Mouse (Mus musculus): ENCODE results near the gene Tarm1. TPM values are rescaled to one million over a fixed set of nuclear protein-coding genes. Genes with fewer than 3 reads are reported as not detected.

Tarm1 gene
- total and polyA plus RNA-seq, 3 experiments = 1.3 TPM; not detected in 2

DNA sequence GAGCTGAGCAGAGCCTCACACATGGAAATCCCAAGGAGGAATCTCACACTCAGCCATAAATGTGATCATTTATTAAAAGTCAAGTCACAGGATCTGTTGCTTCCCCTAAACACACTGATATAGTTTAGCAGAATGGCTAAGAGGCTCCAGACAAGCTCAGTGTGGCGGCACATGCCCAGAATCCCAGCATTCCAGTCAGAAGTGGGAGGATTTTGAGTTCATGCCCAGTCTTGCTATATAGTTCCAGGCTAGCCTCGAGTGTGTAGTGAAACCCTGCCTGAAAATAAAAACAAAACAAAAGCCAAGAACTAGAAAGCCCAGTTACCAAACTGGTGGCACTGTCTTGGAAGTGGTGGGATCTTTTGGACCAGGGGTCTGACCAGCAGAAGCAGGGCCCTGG, 33.8 kb downstream of the Tarm1 start:
- in situ Hi-C loops (cut with MboI; ENCODE audit: low pct_ligation_motif_present, low pct_unique_long_range_greater_than_20kb, low sequenced_read_pairs) = no loop called here
- H3K27me3 ChIP-seq (replicated peaks) = no peaks in the 10 kb centered on the region
- H3K9ac ChIP-seq (ENCODE audit: insufficient read depth, low read depth) = no peak overlapping the region
- no peak overlapping the region for H3K4me3 ChIP-seq (replicated peaks in 1 of 3; ENCODE audit: low read depth in 2 of 3, low read length in 2 of 3, poor library complexity in 1 of 3)
- H3K9me3 ChIP-seq (replicated peaks; ENCODE audit: low read length) = no peaks in the 10 kb centered on the region
- no peak overlapping the region for H3K27ac ChIP-seq (ENCODE audit: insufficient read depth, low read depth)
- dilution Hi-C loops (cut with MboI; ENCODE audit: extremely low pct_ligation_motif_present, extremely low pct_unique_long_range_greater_than_20kb, low sequenced_read_pairs) = no loop called here
- no peak overlapping the region for H3K4me2 ChIP-seq (ENCODE audit: insufficient read depth, low read depth, poor library complexity, severe bottlenecking)
- DNase-seq (ENCODE audit: extremely low read depth) = no peak
- TF ChIP-seq PAX5 (IDR thresholded peaks at IDR 0.05; ENCODE audit: low read length) = no peak
- H3K4me1 ChIP-seq (ENCODE audit: control insufficient read depth in 1 of 2, insufficient read depth in 2 of 2) = peaks cover 2 to 8% of the 10 kb centered on the region in 2 experiments; a peak in 3 of 4 replicates
- H3K79me2 ChIP-seq (replicated peaks; ENCODE audit: control insufficient read depth, extremely low read depth, insufficient read depth, poor library complexity, severe bottlenecking) = no peaks in the 10 kb centered on the region
- no peaks in the 10 kb centered on the region for H3K36me3 ChIP-seq (replicated peaks in 1 of 2; ENCODE audit: control insufficient read depth in 1 of 2, insufficient read depth in 1 of 2, low read length in 1 of 2)

DNA sequence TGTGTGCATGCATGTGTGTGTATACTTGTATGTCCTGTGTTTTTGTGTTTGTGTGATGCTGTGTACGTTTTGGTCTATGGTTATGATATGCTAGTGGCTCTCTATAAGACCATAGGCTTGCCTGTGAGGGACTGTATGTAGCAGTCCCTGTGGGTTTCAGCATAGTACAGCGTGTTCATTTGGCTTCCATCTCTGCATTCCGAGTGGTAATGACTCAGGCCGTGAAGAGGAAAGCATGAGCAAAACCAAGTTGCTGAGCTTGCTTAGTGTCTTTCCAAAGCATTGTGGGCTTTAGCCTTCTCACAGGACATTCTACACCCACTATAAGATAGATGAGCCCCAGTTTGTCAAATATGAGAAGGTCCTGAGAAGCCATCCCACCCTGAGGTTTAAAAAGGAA, 39.1 kb downstream of the Tarm1 start:
- dilution Hi-C loops (cut with MboI; ENCODE audit: extremely low pct_ligation_motif_present, extremely low pct_unique_long_range_greater_than_20kb, low sequenced_read_pairs) = no loop called here
- no peaks in the 10 kb centered on the region for H3K9me3 ChIP-seq (replicated peaks; ENCODE audit: low read length)
- no peak for TF ChIP-seq POLR2AphosphoS2 (IDR thresholded peaks at IDR 0.05; ENCODE audit: low read depth, low read length)
- no peak for TF ChIP-seq MAX (IDR thresholded peaks at IDR 0.05; ENCODE audit: low read length)
- no peak for TF ChIP-seq MAFK (IDR thresholded peaks at IDR 0.05; ENCODE audit: insufficient replicate concordance, low read length)
- no peak for TF ChIP-seq JUND (conservative IDR thresholded peaks at IDR 0.05; ENCODE audit: low read depth, low read length)
- TF ChIP-seq E2F4 (IDR thresholded peaks at IDR 0.05; ENCODE audit: insufficient replicate concordance, low read depth, low read length) = no peak
- TF ChIP-seq UBTF (IDR thresholded peaks at IDR 0.05; ENCODE audit: low read depth, low read length) = no peak
- TF ChIP-seq IRF4 (IDR thresholded peaks at IDR 0.05; ENCODE audit: low read depth, low read length) = no peak
- TF ChIP-seq POLR2A (IDR thresholded peaks at IDR 0.05; ENCODE audit: low read depth, low read length) = no peak
- TF ChIP-seq USF2 (conservative IDR thresholded peaks at IDR 0.05; ENCODE audit: low read depth, low read length) = no peak
- no peak for TF ChIP-seq BHLHE40 (IDR thresholded peaks at IDR 0.05; ENCODE audit: low read depth, low read length)
- no peak for TF ChIP-seq MAZ (IDR thresholded peaks at IDR 0.05; ENCODE audit: low read depth, low read length)
- no peak for TF ChIP-seq MYC (IDR thresholded peaks at IDR 0.05; ENCODE audit: low read depth, low read length)
- no peak for TF ChIP-seq GABPA (IDR thresholded peaks at IDR 0.05; ENCODE audit: insufficient replicate concordance, low read depth, low read length)
- TF ChIP-seq PAX5 (IDR thresholded peaks at IDR 0.05; ENCODE audit: low read length) = no peak
- TF ChIP-seq RAD21 (IDR thresholded peaks at IDR 0.05; ENCODE audit: low read depth, low read length) = no peak

DNA sequence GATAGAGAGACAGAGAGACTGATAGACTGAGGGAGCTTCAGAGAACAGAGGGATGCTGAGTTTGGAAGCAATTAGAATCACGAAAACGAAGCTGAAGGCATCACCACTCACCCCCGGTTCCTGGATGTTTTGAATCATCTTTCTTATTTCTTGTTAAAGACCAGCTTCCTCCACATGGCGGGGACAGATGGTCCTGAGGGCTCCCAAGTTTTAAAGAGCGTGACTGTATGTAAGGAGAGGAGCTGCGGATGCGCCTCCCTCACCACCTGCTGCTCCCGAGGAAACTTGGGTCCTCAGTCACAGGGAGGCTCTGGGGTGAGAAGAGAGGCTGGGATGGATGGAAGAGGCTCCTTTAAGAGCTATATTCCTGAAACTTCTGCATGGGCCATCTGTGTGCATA, 42.2 kb downstream of the Tarm1 start:
- no peaks in the 10 kb centered on the region for H3K79me2 ChIP-seq (replicated peaks; ENCODE audit: control insufficient read depth, extremely low read depth, insufficient read depth, poor library complexity, severe bottlenecking)
- dilution Hi-C loops (cut with MboI; ENCODE audit: extremely low pct_ligation_motif_present, extremely low pct_unique_long_range_greater_than_20kb, low sequenced_read_pairs) = no loop called here
- DNase-seq (ENCODE audit: extremely low read depth) = no peak
- no peaks in the 10 kb centered on the region for H3K9me3 ChIP-seq (replicated peaks; ENCODE audit: low read length)
- TF ChIP-seq MYC (IDR thresholded peaks at IDR 0.05; ENCODE audit: low read depth, low read length) (no peak), CTCF (conservative IDR thresholded peaks at IDR 0.05 in 1 of 2, IDR thresholded peaks at IDR 0.05 in 1 of 2; ENCODE audit: low read depth in 2 of 2, low read length in 2 of 2) (no peak), NELFE (IDR thresholded peaks at IDR 0.05; ENCODE audit: low read depth, low read length) (no peak), ETS1 (conservative IDR thresholded peaks at IDR 0.05; ENCODE audit: low read depth, low read length) (no peak)
- H3K4me3 ChIP-seq (replicated peaks in 1 of 3; ENCODE audit: low read depth in 2 of 3, low read length in 2 of 3, poor library complexity in 1 of 3) = no peak overlapping the region
- no peaks in the 10 kb centered on the region for H3K27me3 ChIP-seq (replicated peaks)
- H3K4me1 ChIP-seq (ENCODE audit: control insufficient read depth in 1 of 2, insufficient read depth in 2 of 2) = peaks cover 0 to 7% of the 10 kb centered on the region in 2 experiments; a peak in 1 of 4 replicates
- no peak overlapping the region for H3K9ac ChIP-seq (ENCODE audit: insufficient read depth, low read depth)
- H3K4me2 ChIP-seq (ENCODE audit: insufficient read depth, low read depth, poor library complexity, severe bottlenecking) = no peak overlapping the region
- H3K36me3 ChIP-seq (replicated peaks in 1 of 2; ENCODE audit: control insufficient read depth in 1 of 2, insufficient read depth in 1 of 2, low read length in 1 of 2) = no peaks in the 10 kb centered on the region
- no peak overlapping the region for H3K27ac ChIP-seq (ENCODE audit: insufficient read depth, low read depth)
- in situ Hi-C loops (cut with MboI; ENCODE audit: low pct_ligation_motif_present, low pct_unique_long_range_greater_than_20kb, low sequenced_read_pairs) = no loop called here

More for the DNA sequence above, 39.1 kb downstream of the Tarm1 start:
- H3K27me3 ChIP-seq (replicated peaks) = no peaks in the 10 kb centered on the region
- H3K36me3 ChIP-seq (replicated peaks in 1 of 2; ENCODE audit: control insufficient read depth in 1 of 2, insufficient read depth in 1 of 2, low read length in 1 of 2) = no peaks in the 10 kb centered on the region
- no peak overlapping the region for H3K4me3 ChIP-seq (replicated peaks in 1 of 3; ENCODE audit: low read depth in 2 of 3, low read length in 2 of 3, poor library complexity in 1 of 3)
- no peak overlapping the region for H3K9ac ChIP-seq (ENCODE audit: insufficient read depth, low read depth)
- in situ Hi-C loops (cut with MboI; ENCODE audit: low pct_ligation_motif_present, low pct_unique_long_range_greater_than_20kb, low sequenced_read_pairs) = no loop called here
- no peak overlapping the region for H3K27ac ChIP-seq (ENCODE audit: insufficient read depth, low read depth)
- no peak for DNase-seq (ENCODE audit: extremely low read depth)
- no peaks in the 10 kb centered on the region for H3K4me1 ChIP-seq (ENCODE audit: control insufficient read depth in 1 of 2, insufficient read depth in 2 of 2)
- no peaks in the 10 kb centered on the region for H3K79me2 ChIP-seq (replicated peaks; ENCODE audit: control insufficient read depth, extremely low read depth, insufficient read depth, poor library complexity, severe bottlenecking)
- no peak overlapping the region for H3K4me2 ChIP-seq (ENCODE audit: insufficient read depth, low read depth, poor library complexity, severe bottlenecking)
